Mouse (Mus musculus) G1E (cell line): ENCODE data around the gene Adcy2.

Experiments
- CTCF ChIP-seq: IDR thresholded peaks from 2 replicates; pipeline ENCODE4 v1.5.1; 2012; ENCODE audit warnings: low read depth, low read length, inconsistent platforms, mixed read lengths
- GATA1 ChIP-seq: IDR thresholded peaks from 2 replicates; pipeline ENCODE4 v1.6.1; 2012; ENCODE audit warnings: borderline replicate concordance, low read length, inconsistent platforms, mixed read lengths
- POLR2AphosphoS5 ChIP-seq: IDR thresholded peaks from 2 replicates; pipeline ENCODE4 v1.6.1; 2012; ENCODE audit warnings: low read depth, low read length, inconsistent platforms; ENCODE audit not compliant: insufficient replicate concordance
- TAL1 ChIP-seq: conservative IDR thresholded peaks from 2 replicates; pipeline ENCODE4 v1.6.1; 2012; ENCODE audit warnings: low read depth, low read length, inconsistent platforms, mixed read lengths

GRCm38 (mm10) chr13:69004406-69004805, 5.1 kb upstream of the Adcy2 start:
- TF ChIP-seq CTCF (no peak), GATA1 (no peak), TAL1 (no peak), POLR2AphosphoS5 (no peak)
